Mouse (Mus musculus): ENCODE results near the gene Rab24.

Rab24 gene

DNA sequence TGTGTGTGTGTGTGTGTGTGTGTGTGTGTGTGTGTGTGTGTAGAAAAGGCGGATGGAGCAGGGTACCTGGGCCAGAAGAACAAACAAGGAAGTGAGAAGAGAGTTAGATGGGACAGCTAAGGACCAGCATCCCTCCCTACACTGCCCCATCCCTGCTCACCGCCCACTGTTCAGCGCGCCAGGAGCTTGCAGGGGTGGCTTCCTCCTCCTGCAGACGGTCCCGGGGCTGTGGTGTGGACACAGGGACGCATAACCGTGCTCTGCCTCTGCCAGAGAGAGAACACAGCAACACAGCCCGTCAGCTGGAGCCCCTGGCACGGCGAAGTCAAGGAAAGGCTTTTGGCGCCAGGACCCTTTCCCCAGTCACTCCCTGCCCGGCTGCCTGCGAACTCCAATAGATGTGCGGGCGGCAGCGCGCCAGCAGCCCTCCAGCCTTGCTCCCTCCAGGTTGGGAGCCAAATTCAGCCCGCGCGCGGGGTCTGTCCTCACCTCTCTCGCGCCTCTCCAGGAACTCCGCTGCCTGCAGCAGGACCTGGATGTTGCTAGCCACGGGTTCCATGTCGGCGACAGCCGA is 7.5 kb upstream of the Rab24 start:
- DNase-seq (ENCODE audit: low read depth, low spot score) = peak; percentile 61

DNA sequence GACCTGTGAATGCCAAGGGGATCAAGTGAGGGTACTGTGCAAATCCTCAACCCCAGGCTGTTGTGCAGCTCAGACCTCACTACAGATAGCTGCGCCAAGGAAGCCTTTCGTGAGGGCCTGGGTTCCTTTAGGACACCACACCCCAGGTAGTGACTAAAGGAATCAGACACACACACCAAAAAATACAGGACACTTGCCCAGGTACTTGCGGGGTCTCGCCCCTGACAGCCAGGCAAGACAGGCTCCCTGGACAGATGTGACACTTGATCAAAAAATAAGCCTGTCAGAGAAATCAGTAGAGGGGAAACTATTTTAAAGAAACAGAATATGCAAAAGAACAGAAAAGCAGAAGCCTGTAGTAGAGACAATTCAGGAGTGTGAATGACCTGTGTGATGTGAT is 6.9 kb upstream of the Rab24 start:
- no peak for DNase-seq (ENCODE audit: low read depth, low spot score)

DNA sequence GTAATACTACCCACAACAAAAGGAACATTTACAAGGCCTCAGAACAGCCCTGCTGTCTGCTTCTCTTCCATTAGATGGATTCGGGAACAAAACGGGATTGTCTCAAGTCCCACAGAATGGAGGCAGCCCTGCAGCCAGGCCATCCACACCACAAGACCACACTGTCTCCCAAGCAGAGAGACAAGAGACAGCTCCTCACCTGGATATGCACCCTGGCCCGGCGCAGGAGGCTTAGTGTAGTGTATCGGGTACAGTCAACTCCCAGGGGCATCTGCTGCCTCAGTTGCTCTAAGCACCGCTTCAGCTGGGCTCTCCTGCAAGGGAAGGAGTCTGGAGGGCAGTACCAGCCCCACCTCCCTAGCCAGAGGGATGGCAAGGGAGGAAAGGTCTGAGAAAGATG is 6.4 kb upstream of the Rab24 start:
- DNase-seq (ENCODE audit: low read depth, low spot score) = no peak

DNA sequence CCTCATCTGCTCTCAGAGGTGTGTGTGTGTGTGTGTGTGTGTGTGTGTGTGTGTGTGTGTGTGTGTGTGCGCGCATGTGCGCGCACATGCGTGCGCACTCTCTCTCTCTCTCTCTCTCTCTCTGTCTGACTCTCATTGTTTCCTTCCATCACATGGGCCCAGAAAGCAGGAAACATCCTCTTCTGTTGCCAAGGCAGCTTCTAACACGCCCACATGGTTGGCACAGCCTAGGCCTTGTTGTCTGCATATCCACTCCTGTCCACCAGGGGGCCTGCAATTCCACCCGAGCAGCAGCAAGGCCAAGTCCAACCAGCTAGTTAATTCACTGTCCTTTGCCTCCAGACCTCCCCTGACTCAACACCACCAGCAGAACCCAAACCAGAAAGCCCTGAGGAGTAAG is 5.9 kb upstream of the Rab24 start:
- DNase-seq (ENCODE audit: low read depth, low spot score) = peak; percentile 97

DNA sequence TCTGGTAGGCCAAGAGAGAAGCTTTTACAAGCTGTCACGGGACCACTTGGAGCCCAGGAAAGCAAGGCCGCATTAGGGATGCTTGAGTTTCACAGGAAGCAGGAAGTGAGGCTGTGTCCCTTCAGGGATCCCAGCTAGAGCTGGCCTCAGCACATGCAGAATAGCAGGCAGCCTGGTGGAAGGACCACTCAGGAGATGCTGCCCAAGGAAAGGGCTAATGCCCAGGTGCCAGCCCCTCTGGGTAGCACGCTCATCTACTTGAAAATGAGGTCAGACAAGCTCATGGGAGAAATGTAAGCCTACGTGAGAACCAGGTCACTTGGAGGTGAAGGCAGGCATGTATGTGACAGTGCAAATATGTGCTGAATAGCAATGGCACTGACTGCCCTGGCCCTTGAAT is 5.4 kb upstream of the Rab24 start:
- peak; percentile 55 for DNase-seq (ENCODE audit: low read depth, low spot score)

DNA sequence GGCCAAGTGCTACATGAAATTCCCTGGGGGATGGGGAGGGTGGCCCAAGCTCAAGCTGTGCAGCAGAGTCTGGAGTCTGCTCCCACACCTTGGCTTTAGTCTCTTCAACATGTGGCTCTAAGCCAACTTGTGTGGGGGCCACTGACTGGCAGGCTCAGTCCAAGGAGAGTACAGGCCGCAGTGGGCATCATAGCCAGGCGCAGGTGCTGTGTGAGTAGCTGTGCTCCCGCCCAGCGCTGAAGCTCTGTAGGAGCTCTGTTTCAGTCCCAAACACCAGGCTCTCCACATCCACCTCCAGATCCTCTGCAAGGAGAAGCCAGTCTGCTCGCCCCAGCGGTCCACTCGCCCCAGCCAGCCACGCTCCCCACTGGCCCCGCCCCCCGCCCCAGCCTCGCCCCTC is 3.9 kb upstream of the Rab24 start:
- DNase-seq (ENCODE audit: low read depth, low spot score) = no peak

DNA sequence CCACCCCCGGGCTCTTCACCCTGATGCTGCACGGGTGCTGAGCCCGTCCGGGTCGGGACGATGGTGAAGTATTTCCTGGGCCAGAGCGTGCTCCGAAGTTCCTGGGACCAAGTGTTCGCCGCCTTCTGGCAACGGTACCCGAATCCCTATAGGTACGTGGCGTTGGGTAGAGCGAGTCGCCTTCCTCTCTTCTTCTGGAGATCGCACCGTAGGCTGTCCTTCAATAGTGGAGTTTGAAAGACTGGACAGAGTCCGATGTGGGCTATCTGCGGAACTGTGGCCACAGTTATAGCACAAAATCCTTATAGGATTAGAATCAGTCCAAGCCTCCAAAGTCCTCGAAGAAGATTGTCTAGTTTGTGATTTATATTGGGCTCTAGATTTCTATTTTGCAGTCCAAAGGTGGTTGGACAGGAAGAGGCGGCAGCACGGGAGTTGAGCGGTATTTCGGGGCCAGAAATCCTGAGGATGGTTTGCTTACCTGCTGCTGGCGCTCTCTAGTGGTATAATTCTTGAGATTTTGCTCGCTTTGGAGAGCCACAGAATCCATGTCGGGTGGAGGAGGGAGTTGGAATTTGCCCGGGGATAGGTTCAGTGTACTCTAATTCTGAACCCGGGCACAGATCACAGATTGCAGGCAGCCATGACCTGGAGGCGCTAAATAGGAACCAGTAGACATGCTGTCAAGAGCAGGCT is 532 bp upstream of the Rab24 start:
- DNase-seq (ENCODE audit: low read depth, low spot score) = peak; percentile 76

DNA sequence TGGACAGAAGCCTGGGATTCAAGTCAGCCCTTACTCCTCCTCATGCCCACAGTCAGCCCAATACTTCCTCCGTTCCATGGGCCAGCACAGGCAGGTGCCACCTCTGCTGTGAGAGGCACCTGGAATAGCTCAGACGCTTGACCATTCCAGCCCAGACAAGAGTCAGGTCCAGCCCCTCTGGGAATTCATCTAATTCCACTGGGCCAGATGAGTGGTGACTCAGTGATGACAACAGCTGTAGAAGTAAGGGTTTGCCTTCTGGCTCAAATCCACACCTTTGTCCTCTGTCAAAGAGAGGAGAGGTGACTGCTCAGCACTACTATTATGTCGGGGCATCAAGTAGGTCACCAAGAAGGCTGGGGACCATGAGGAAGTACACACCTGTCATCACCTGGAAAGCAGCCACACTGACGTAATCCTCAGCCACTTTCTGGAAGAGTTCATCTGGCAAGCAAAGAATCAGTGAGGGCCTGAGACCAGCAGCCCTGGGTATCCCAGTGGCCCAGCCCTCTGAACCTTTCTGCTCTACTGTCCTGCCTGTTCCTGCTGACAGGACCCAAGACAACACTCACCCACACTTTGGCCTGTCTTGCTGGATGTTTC is 1.7 kb downstream of the Rab24 start, which contains the start of gene Prelid1:
Gene Prelid1 (plus strand): TSS at position 570 of the 603 bp plus-strand sequence.
- DNase-seq (ENCODE audit: low read depth, low spot score) = peak; percentile 68

DNA sequence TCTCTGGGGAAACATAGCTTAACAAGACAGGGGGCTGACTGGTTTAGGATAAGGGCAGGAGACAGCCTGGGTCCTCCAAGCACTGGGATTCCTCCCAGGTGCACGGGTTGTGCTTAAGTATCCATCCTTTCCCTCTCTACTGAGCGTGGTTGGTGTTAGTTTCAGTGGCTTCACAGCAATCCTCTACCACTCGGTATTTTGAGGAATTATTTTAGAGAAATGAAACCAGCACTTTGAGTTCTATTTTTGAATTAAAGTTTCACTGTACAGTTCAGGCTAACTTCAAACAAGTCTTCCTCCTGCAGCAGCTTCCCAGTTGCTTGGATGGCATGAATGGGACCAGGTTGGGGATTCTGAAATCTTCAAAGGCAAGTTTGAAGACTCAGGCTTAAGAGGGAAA is 3.4 kb downstream of the Rab24 start:
- DNase-seq (ENCODE audit: low read depth, low spot score) = no peak

DNA sequence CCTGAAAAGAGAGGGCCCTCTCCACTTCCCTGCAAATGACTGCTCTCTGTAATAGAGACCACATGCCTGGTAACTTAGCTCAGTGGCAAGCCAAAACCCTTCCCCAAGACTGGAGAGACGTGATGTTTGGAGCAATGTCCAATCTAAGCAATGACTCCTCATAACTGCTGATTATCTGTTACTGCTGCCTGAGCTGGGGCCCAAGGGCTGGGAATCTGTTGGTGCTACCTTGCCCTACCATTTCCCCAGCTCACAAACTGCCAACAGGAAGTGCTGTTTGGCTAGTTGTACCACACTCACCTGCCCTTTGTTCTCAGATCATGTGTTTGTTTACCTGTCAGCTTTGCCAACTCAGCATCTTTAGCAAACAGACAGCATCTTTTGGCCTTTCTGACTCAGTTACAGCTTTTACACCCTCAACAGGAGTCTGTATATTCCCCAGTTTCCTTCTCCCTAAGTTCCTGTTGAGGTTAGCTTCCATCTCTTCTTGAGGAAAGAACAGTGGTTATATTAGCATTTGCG is 6.8 kb downstream of the Rab24 start:
- no peak for DNase-seq (ENCODE audit: low read depth, low spot score)

DNA sequence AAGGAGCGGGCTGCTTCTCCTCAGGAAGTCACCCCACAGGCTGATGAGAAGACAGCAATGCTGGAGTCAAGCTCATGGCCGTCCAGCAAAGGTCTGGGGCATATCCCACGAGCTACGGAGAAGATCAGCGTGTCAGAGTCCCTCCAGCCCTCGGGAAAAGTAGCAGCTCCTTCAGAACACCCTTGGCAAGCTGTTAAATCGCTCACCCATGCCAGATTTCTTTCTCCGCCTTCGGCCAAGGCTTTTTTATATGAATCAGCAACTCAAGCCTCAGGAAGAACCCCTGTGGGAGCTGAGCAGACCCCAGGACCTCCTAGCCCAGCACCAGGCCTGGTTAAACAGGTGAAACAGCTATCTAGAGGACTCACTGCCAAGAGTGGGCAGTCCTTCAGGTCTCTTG is 8.7 kb downstream of the Rab24 start:
- DNase-seq (ENCODE audit: low read depth, low spot score) = no peak

DNA sequence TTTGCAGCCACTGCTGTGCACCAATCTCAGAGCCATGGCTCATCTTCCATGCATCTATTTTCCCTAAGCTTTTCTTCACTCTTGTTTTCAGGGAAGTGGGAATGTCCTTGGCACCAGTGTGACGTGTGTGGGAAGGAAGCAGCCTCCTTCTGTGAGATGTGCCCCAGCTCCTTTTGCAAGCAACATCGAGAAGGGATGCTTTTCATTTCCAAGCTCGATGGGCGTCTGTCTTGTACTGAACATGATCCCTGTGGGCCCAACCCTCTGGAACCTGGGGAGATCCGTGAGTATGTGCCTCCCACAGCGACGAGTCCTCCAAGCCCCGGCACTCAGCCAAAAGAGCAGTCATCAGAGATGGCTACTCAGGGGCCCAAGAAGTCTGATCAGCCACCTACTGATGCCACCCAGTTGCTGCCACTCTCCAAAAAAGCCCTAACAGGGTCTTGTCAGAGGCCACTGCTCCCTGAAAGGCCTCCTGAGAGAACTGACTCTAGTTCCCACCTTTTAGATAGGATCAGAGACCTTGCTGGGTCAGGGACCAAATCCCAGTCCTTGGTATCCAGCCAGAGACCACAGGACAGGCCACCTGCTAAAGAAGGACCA is 9.6 kb downstream of the Rab24 start:
- DNase-seq (ENCODE audit: low read depth, low spot score) = no peak

DNA sequence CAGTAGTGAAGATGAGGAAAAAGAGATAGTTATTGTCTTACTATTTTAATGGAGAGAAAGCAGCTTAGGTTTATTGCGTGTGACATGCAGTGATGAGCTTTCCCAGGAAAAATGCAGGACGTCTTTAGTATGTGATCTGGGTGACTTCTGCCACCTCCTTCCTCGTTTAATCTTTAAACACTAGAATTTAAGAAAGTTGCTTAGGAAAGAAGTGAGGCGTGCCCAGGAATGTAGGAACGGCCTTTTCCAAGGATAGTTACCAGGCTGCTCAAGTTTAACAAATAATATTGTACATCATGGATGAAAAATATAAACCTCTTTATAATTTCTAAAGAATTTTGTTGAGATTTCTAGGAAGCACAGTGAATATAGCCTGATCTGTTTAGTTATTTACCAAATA is 20.8 kb downstream of the Rab24 start:
- no peak for DNase-seq (ENCODE audit: low read depth, low spot score)

DNA sequence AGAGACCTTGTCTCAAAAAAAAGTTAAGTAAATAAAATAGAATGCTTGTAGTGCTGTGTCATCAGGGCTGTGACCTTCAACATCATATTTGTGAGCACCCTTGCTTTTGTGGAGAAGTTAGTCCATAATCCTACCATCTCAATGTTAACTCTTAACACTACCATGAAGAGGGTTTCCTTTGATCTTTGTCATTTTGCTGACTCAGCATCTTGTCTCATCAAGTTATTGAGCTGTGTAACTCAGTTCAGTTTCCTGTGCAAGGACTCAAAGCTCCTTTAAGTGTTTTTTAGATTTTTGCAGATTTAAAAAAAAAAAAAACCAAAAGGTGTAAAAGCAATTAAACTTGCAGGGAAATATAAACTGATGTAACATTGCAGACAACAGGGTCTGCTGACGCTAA is 25.0 kb downstream of the Rab24 start:
- DNase-seq (ENCODE audit: low read depth, low spot score) = no peak

DNA sequence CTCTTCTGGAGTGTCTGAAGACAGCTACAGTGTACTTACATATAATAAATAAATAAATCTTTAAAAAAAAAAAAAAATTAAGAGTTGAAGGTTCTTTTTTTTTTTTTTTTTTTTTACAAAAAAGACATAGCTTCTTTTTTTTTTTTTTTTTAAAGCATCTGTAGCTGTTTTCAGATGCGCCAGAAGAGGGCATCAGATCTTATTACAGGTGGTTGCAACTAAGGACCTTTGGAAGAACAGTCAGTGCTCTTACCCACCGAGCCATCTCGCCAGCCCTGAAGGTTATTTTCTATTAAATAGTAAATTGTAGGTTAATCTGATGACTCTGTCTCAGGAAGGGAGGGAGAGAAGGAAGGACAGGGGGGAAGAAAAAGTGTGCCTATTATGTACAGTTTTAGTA is 32.9 kb downstream of the Rab24 start:
- DNase-seq (ENCODE audit: low read depth, low spot score) = peak; percentile 53

DNA sequence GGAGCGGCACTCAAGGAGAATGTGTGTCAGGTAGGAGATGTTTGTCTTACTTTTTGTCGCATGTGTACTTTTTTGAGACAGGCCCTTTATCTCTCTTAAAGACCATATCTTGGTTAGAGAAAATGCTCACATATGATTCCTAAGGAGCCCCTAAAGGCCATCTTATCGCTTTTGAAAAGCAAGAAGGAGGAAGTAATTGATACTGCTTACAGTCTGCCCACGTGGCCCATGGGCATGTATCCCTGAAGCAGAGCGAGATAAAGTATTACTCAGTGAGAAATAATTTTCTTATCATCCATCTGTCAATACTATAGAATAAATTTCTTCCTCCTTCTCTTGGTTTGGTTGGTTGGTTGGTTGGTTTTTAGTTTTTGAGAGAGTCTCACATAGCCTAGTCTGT is 44.1 kb downstream of the Rab24 start:
- DNase-seq (ENCODE audit: low read depth, low spot score) = no peak

DNA sequence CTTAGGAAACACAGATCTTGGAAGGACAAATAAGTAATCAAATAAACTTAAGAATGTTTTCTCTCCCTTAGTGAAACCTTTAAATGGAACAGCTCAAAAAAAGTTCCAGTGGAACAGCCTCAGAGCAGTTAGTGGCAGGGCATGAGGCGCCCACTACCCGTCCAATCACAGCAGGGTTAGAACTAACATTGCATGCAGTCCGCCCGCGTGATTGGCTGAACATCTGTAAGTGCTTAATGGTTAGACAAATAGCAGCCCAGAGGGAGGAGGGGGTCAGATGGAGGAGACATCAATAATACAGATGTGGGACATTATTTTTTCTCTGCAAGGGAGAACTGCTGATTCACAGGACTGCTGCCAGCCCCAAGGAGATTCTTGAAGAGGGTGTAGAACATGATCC is 44.5 kb downstream of the Rab24 start:
- DNase-seq (ENCODE audit: low read depth, low spot score) = no peak
